Mouse (Mus musculus) cortical plate, adult 2 months (tissue): ENCODE data around the gene Asrgl1.

Experiments used
- CTCF ChIP-seq: fragments of 200-500 bp; IDR thresholded peaks from 2 replicates; pipeline ENCODE4 v1.5.1; 2011; ENCODE audit warnings: mild to moderate bottlenecking, control low read depth, low read length; ENCODE audit not compliant: insufficient read depth; ENCODE audit errors: extremely low read depth
- POLR2A ChIP-seq: fragments of 200-500 bp; IDR thresholded peaks from 2 replicates; pipeline ENCODE4 v1.6.1; 2011; ENCODE audit warnings: mild to moderate bottlenecking, low read length, control low read depth; ENCODE audit not compliant: insufficient read depth; ENCODE audit errors: extremely low read depth

GRCm38 (mm10) chr19:9090709-9091108, 44.7 kb downstream of the Asrgl1 start:
- TF ChIP-seq CTCF = no peak
- no peak for TF ChIP-seq POLR2A
